Mouse (Mus musculus): ENCODE measurements at regions not wholly inside any gene's neighbourhood (a gene's known extent, or its start where the extent isn't known, plus 50 kb on each side); places are given as distances from the start of the nearest gene placed in this dataset.

DNA sequence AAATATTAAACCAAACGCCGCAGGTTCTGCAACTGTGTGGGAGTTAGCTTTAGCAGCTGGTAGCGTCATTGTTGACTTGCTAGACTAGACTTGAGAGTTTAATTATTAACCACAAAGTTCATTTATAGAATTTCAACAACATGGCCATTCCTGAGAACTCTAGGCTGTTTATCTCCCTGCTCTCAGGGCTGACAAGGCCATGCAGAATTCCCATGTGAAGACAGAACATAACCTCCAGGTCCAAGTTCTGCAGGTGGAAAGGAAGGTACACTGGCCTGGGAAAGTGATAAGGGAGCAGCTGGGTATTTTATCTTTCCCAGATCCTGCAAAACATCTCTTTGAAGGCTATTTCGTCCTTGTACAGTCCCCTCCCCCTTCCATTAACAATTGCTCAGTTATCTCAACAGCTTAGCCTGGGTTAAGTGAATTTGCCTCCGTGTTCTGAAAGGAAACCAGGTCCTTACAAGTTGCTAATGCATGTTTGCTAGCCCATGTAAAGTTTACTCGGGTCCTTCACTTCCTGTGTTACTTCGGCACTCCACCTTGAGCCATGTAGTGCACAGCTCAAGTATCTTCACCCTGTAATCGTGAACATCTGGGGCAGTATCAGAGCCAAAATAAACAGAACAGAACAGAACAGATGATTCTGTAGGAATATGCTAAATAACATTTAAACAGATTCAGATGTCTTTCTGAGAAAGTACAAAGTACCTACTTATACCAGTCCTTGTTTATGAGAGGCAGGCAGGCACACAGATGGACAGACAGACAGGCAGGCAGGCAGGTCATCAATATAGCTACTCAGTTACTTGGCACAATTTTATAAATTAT, 537.0 kb upstream of the N6amt1 start:
- H3K9ac ChIP-seq (ENCODE audit: insufficient read depth, low read depth), result no peak overlapping the region
- in situ Hi-C loops (cut with MboI; ENCODE audit: low pct_ligation_motif_present, low pct_unique_long_range_greater_than_20kb, low sequenced_read_pairs), result no loop called here
- H3K27ac ChIP-seq (ENCODE audit: insufficient read depth, low read depth), result no peak overlapping the region
- dilution Hi-C loops (cut with MboI; ENCODE audit: extremely low pct_ligation_motif_present, extremely low pct_unique_long_range_greater_than_20kb, low sequenced_read_pairs), result no loop called here
- H3K4me2 ChIP-seq (ENCODE audit: insufficient read depth, low read depth, poor library complexity, severe bottlenecking), result no peak overlapping the region
- H3K9me3 ChIP-seq (replicated peaks; ENCODE audit: low read length), result no peaks in the 10 kb centered on the region
- TF ChIP-seq SMC3 (IDR thresholded peaks at IDR 0.05; ENCODE audit: low read depth, low read length) (no peak), JUN (IDR thresholded peaks at IDR 0.05; ENCODE audit: insufficient read depth, low read depth, low read length) (no peak), POLR2A (IDR thresholded peaks at IDR 0.05; ENCODE audit: low read depth, low read length) (no peak), E2F4 (IDR thresholded peaks at IDR 0.05; ENCODE audit: insufficient replicate concordance, low read depth, low read length) (no peak), GABPA (IDR thresholded peaks at IDR 0.05; ENCODE audit: insufficient replicate concordance, low read depth, low read length) (no peak), RAD21 (IDR thresholded peaks at IDR 0.05; ENCODE audit: low read depth, low read length) (no peak), ELF1 (IDR thresholded peaks at IDR 0.05; ENCODE audit: low read depth, low read length) (no peak), ZKSCAN1 (IDR thresholded peaks at IDR 0.05; ENCODE audit: borderline replicate concordance, low read depth, low read length) (no peak), ZNF384 (IDR thresholded peaks at IDR 0.05; ENCODE audit: low read depth, low read length) (no peak), MAZ (IDR thresholded peaks at IDR 0.05; ENCODE audit: low read depth, low read length) (no peak), NELFE (IDR thresholded peaks at IDR 0.05; ENCODE audit: low read depth, low read length) (no peak), MEF2A (IDR thresholded peaks at IDR 0.05; ENCODE audit: borderline replicate concordance, low read depth, low read length) (no peak)
- no peak for DNase-seq (ENCODE audit: extremely low read depth)
- peaks cover 0 to 4% of the 10 kb centered on the region in 2 experiments; a peak in 1 of 4 replicates for H3K4me1 ChIP-seq (ENCODE audit: control insufficient read depth in 1 of 2, insufficient read depth in 2 of 2)
- H3K36me3 ChIP-seq (replicated peaks in 1 of 2; ENCODE audit: control insufficient read depth in 1 of 2, insufficient read depth in 1 of 2, low read length in 1 of 2), result no peaks in the 10 kb centered on the region
- H3K4me3 ChIP-seq (replicated peaks in 1 of 3; ENCODE audit: low read depth in 2 of 3, low read length in 2 of 3, poor library complexity in 1 of 3), result no peak overlapping the region
- no peaks in the 10 kb centered on the region for H3K27me3 ChIP-seq (replicated peaks)
- H3K79me2 ChIP-seq (replicated peaks; ENCODE audit: control insufficient read depth, extremely low read depth, insufficient read depth, poor library complexity, severe bottlenecking), result no peaks in the 10 kb centered on the region

DNA sequence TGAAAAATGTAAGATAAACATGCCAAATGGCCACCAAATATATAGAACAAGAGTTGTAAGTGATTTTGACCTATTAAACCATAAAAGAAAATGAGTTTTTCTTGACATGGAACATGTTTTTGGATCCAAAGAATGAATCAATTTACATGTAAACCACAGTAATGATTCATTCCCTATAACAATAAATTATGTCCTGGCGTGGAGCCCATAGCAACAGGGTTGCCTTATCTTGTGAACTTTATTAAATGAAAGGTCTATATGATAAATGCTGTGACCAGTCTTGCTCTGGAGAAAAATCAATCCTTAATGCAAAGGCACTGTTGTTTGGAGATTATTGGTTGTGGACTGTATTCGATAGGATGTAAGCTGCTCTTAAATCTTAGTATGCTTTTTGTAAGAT, 538.0 kb upstream of the N6amt1 start:
- H3K4me1 ChIP-seq (ENCODE audit: control insufficient read depth in 1 of 2, insufficient read depth in 2 of 2), result peaks cover 0 to 4% of the 10 kb centered on the region in 2 experiments; a peak in 1 of 4 replicates
- in situ Hi-C loops (cut with MboI; ENCODE audit: low pct_ligation_motif_present, low pct_unique_long_range_greater_than_20kb, low sequenced_read_pairs), result no loop called here
- H3K9ac ChIP-seq (ENCODE audit: insufficient read depth, low read depth), result no peak overlapping the region
- H3K36me3 ChIP-seq (replicated peaks in 1 of 2; ENCODE audit: control insufficient read depth in 1 of 2, insufficient read depth in 1 of 2, low read length in 1 of 2), result no peaks in the 10 kb centered on the region
- H3K4me2 ChIP-seq (ENCODE audit: insufficient read depth, low read depth, poor library complexity, severe bottlenecking), result no peak overlapping the region
- H3K9me3 ChIP-seq (replicated peaks; ENCODE audit: low read length), result no peaks in the 10 kb centered on the region
- no peak overlapping the region for H3K27ac ChIP-seq (ENCODE audit: insufficient read depth, low read depth)
- no peak for TF ChIP-seq POLR2A (IDR thresholded peaks at IDR 0.05; ENCODE audit: low read depth, low read length)
- no peak for TF ChIP-seq MAFK (IDR thresholded peaks at IDR 0.05; ENCODE audit: insufficient replicate concordance, low read length)
- no peak for TF ChIP-seq GABPA (IDR thresholded peaks at IDR 0.05; ENCODE audit: insufficient replicate concordance, low read depth, low read length)
- TF ChIP-seq MXI1 (IDR thresholded peaks at IDR 0.05; ENCODE audit: low read depth, low read length), result no peak
- no peak for TF ChIP-seq RAD21 (IDR thresholded peaks at IDR 0.05; ENCODE audit: low read depth, low read length)
- TF ChIP-seq EP300 (IDR thresholded peaks at IDR 0.05; ENCODE audit: low read length), result no peak
- dilution Hi-C loops (cut with MboI; ENCODE audit: extremely low pct_ligation_motif_present, extremely low pct_unique_long_range_greater_than_20kb, low sequenced_read_pairs), result no loop called here
- no peak overlapping the region for H3K4me3 ChIP-seq (replicated peaks in 1 of 3; ENCODE audit: low read depth in 2 of 3, low read length in 2 of 3, poor library complexity in 1 of 3)
- DNase-seq (ENCODE audit: extremely low read depth), result no peak
- no peaks in the 10 kb centered on the region for H3K27me3 ChIP-seq (replicated peaks)
- H3K79me2 ChIP-seq (replicated peaks; ENCODE audit: control insufficient read depth, extremely low read depth, insufficient read depth, poor library complexity, severe bottlenecking), result no peaks in the 10 kb centered on the region

Measured in CH12.LX (cell line).